Mouse (Mus musculus): ENCODE measurements around the gene Rab25.

The Rab25 gene

GRCm38 (mm10) chr3:88541622-88542401 lies 6.3 kb downstream of the Rab25 start:
- no peak for DNase-seq

GRCm38 (mm10) chr3:88540085-88540484 lies 8.0 kb downstream of the Rab25 start:
- DNase-seq: no peak

GRCm38 (mm10) chr3:88539397-88539796 lies 8.7 kb downstream of the Rab25 start:
- no peak for DNase-seq

GRCm38 (mm10) chr3:88538271-88539145 lies 9.6 kb downstream of the Rab25 start:
- DNase-seq: no peak

GRCm38 (mm10) chr3:88537146-88537545 lies 11.0 kb downstream of the Rab25 start:
- peak in 1 of 2 experiments; percentile 44 for DNase-seq

GRCm38 (mm10) chr3:88536103-88536930 lies 11.8 kb downstream of the Rab25 start:
- DNase-seq: peak; percentile 89

GRCm38 (mm10) chr3:88535527-88535926 lies 12.6 kb downstream of the Rab25 start:
- peak in 1 of 2 experiments; percentile 27 for DNase-seq

- no peak for DNase-seq
Measured at GRCm38 (mm10) chr3:88535005-88535404, 13.1 kb downstream of the Rab25 start.

- DNase-seq: no peak
Measured at GRCm38 (mm10) chr3:88533706-88534105, 14.4 kb downstream of the Rab25 start.

- no peak for DNase-seq
Measured at GRCm38 (mm10) chr3:88532689-88533511, 15.2 kb downstream of the Rab25 start.

GRCm38 (mm10) chr3:88532299-88532674 lies 15.8 kb downstream of the Rab25 start, which contains the start of gene Mex3a:
Mex3a (plus strand) TSS chr3:88532395.
- no peak for DNase-seq

GRCm38 (mm10) chr3:88531348-88532298 lies 16.5 kb downstream of the Rab25 start:
- peak; percentile 86 to 93 for DNase-seq

GRCm38 (mm10) chr3:88530082-88530864 lies 17.8 kb downstream of the Rab25 start:
- no peak for DNase-seq

GRCm38 (mm10) chr3:88529204-88530000 lies 18.7 kb downstream of the Rab25 start:
- DNase-seq: no peak

- peak in 1 of 2 experiments; percentile 47 for DNase-seq
Measured at GRCm38 (mm10) chr3:88528646-88529045, 19.5 kb downstream of the Rab25 start.

- no peak for DNase-seq
Measured at GRCm38 (mm10) chr3:88527565-88527964, 20.5 kb downstream of the Rab25 start.

GRCm38 (mm10) chr3:88526157-88527131 lies 21.7 kb downstream of the Rab25 start:
- DNase-seq: peak; percentile 91 to 94

GRCm38 (mm10) chr3:88525021-88525420 lies 23.1 kb downstream of the Rab25 start:
- DNase-seq: no peak
